Mouse (Mus musculus) G1E (cell line): ENCODE data around the gene Rnf168.

Experiments
- CTCF ChIP-seq: IDR thresholded peaks from 2 replicates; pipeline ENCODE4 v1.5.1; 2012; ENCODE audit warnings: low read depth, low read length, inconsistent platforms, mixed read lengths
- GATA1 ChIP-seq: IDR thresholded peaks from 2 replicates; pipeline ENCODE4 v1.6.1; 2012; ENCODE audit warnings: borderline replicate concordance, low read length, inconsistent platforms, mixed read lengths
- GATA2 ChIP-seq: IDR thresholded peaks from 2 replicates; pipeline ENCODE4 v1.6.1; 2012; ENCODE audit warnings: low read depth, low read length, inconsistent platforms, borderline replicate concordance
- POLR2AphosphoS5 ChIP-seq: IDR thresholded peaks from 2 replicates; pipeline ENCODE4 v1.6.1; 2012; ENCODE audit warnings: low read depth, low read length, inconsistent platforms; ENCODE audit not compliant: insufficient replicate concordance
- TAL1 ChIP-seq: conservative IDR thresholded peaks from 2 replicates; pipeline ENCODE4 v1.6.1; 2012; ENCODE audit warnings: low read depth, low read length, inconsistent platforms, mixed read lengths

DNA sequence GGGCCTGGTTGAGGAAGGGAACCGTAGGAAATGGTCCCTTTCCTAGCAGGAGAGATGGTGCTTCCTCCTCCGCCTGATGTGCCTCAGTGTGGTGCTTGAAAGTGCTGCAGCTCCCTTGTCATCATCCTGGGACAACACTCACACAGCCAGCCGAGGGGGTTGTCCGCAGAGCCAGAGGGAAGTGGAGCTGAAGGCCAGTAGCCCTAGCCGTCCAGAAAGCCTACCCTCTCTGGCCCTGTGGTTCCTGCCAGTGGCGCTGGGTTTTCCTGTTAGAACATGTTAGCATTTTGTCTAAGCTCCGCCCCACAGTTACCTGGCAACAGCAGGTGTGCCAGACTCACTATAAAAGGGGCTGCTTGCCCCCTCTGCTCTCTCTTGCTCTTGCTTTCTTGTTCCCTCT is 46.7 kb downstream of the Rnf168 start:
- TF ChIP-seq POLR2AphosphoS5 (no peak), CTCF (no peak), GATA1 (no peak), TAL1 (no peak), GATA2 (no peak)
